Mouse (Mus musculus) hindbrain, embryonic 14.5 days (tissue): ENCODE measurements at regions not wholly inside any gene's neighbourhood (a gene's known extent, or its start where the extent isn't known, plus 50 kb on each side); places are given as distances from the start of the nearest gene placed in this dataset.

Experiments used
- ATAC-seq: fragments of 200-750 bp; cut with Nextera tagmentation; 2 replicates; pipeline ENCODE4 v1.8.0; 2017; ENCODE audit warnings: moderate number of reproducible peaks, mild to moderate bottlenecking, moderate TSS enrichment, moderate library complexity; ENCODE audit not compliant: low FRiP score
- DNase-seq: peaks from one replicate; pipeline ENCODE4 v3.0.0-alpha.2; 2015; ENCODE audit warnings: low spot score
- H3K27ac ChIP-seq: fragments of 300-500 bp; sonication (generic); 2 replicates; pipeline ENCODE4 v1.5.1; 2014; ENCODE audit warnings: mild to moderate bottlenecking, moderate library complexity
- H3K27me3 ChIP-seq: fragments of 300-500 bp; sonication (generic); 2 replicates; pipeline ENCODE4 v1.6.1; 2014; ENCODE audit warnings: mild to moderate bottlenecking, low read length, mixed read lengths; ENCODE audit not compliant: control insufficient read depth, insufficient read depth
- H3K36me3 ChIP-seq: fragments of 300-500 bp; sonication (generic); replicated peaks from 2 replicates; pipeline ENCODE4 v1.6.1; 2014; ENCODE audit not compliant: control insufficient read depth, insufficient read depth
- H3K4me1 ChIP-seq: fragments of 300-500 bp; sonication (generic); replicated peaks from 2 replicates; pipeline ENCODE4 v1.6.1; 2014; ENCODE audit warnings: antibody characterized with exemption, low read length, mixed read lengths; ENCODE audit not compliant: control insufficient read depth, insufficient read depth
- H3K4me2 ChIP-seq: fragments of 300-500 bp; sonication (generic); replicated peaks from 2 replicates; pipeline ENCODE4 v1.6.1; 2014; ENCODE audit warnings: mild to moderate bottlenecking, moderate library complexity
- H3K4me3 ChIP-seq: fragments of 300-500 bp; sonication (generic); replicated peaks from 2 replicates; pipeline ENCODE4 v1.5.1; 2014; ENCODE audit warnings: mild to moderate bottlenecking, low read length
- H3K9ac ChIP-seq: fragments of 300-500 bp; sonication (generic); 2 replicates; pipeline ENCODE4 v1.6.1; 2014
- H3K9me3 ChIP-seq: fragments of 300-500 bp; sonication (generic); 2 replicates; pipeline ENCODE4 v1.6.1; 2016; ENCODE audit warnings: low read length; ENCODE audit not compliant: control insufficient read depth
- WGBS: fragments of 180-500 bp; shearing (Covaris S2); extraction: QIAGEN DNeasy Blood & Tissue Kit; methylation state at CpG from one replicate; pipeline ENCODE4 v1.1.7; 2014; 5-methylcytosine and 5-hydroxymethylcytosine counted together

GRCm38 (mm10) chr7:35920884-35921283 is 118.1 kb upstream of the Zfp507 start:
- Histone ChIP-seq H3K27me3 (no peaks in the 10 kb centered on the region), H3K9me3 (0 out of 2 replicates have a peak, but pooled peaks cover 4% of the 10 kb centered on the region), H3K4me1 (peaks cover 4% of the 10 kb centered on the region; the same call in 1 of the 2 replicates), H3K27ac (no peak overlapping the region), H3K9ac (peak overlapping the region; percentile 37; the same call in 1 of the 2 replicates), H3K4me3 (no peak overlapping the region), H3K36me3 (no peaks in the 10 kb centered on the region), H3K4me2 (no peak overlapping the region)
- ATAC-seq, result no peak
- DNase-seq, result no peak
- 22% methylated on average over 9 of the region's 9 CpGs for WGBS

GRCm38 (mm10) chr7:35920194-35920609 is 117.4 kb upstream of the Zfp507 start:
- Histone ChIP-seq H3K4me3 (no peak overlapping the region), H3K27me3 (no peaks in the 10 kb centered on the region), H3K9ac (no peak overlapping the region), H3K4me1 (peaks cover 4% of the 10 kb centered on the region; the same call in 1 of the 2 replicates), H3K4me2 (no peak overlapping the region), H3K27ac (no peak overlapping the region), H3K36me3 (no peaks in the 10 kb centered on the region), H3K9me3 (0 out of 2 replicates have a peak, but pooled peaks cover 4% of the 10 kb centered on the region)
- ATAC-seq (peak; percentile 37; the same call in 1 of the 2 replicates), DNase-seq (peak; percentile 42)
- 60% methylated on average over 11 of the region's 11 CpGs for WGBS

- WGBS, result 75% methylated on average over 8 of the region's 8 CpGs
- no peaks in the 10 kb centered on the region for H3K36me3 ChIP-seq
- DNase-seq (no peak), ATAC-seq (no peak)
- H3K27me3 ChIP-seq, result no peaks in the 10 kb centered on the region
- no peak overlapping the region for H3K4me2 ChIP-seq
- peaks cover 8% of the 10 kb centered on the region for H3K9me3 ChIP-seq
- no peak overlapping the region for H3K27ac ChIP-seq
- no peak overlapping the region for H3K9ac ChIP-seq
- no peaks in the 10 kb centered on the region for H3K4me1 ChIP-seq
- H3K4me3 ChIP-seq, result no peak overlapping the region
Measured at GRCm38 (mm10) chr7:35910109-35910706, 107.4 kb upstream of the Zfp507 start.

- DNase-seq (peak; percentile 71), ATAC-seq (peak; percentile 64; the same call in 1 of the 2 replicates)
- Histone ChIP-seq H3K4me3 (no peak overlapping the region), H3K4me1 (no peaks in the 10 kb centered on the region), H3K27me3 (no peaks in the 10 kb centered on the region), H3K36me3 (no peaks in the 10 kb centered on the region), H3K9ac (no peak overlapping the region), H3K27ac (no peak overlapping the region), H3K9me3 (peaks cover 4% of the 10 kb centered on the region; the same call in 1 of the 2 replicates), H3K4me2 (peak overlapping the region; percentile 38)
- WGBS, result 2% methylated on average over 17 of the region's 17 CpGs
Measured at GRCm38 (mm10) chr7:35901942-35902381, 99.2 kb upstream of the Zfp507 start.

- DNase-seq, result no peak
- peaks cover 4% of the 10 kb centered on the region; the same call in 1 of the 2 replicates for H3K9me3 ChIP-seq
Measured at GRCm38 (mm10) chr7:35898701-35899445, 96.1 kb upstream of the Zfp507 start.

GRCm38 (mm10) chr7:35893292-35893691 is 90.5 kb upstream of the Zfp507 start:
- Histone ChIP-seq H3K27ac (no peak overlapping the region), H3K4me1 (no peaks in the 10 kb centered on the region), H3K9ac (no peak overlapping the region), H3K9me3 (no peaks in the 10 kb centered on the region), H3K4me3 (no peak overlapping the region), H3K36me3 (no peaks in the 10 kb centered on the region), H3K4me2 (no peak overlapping the region), H3K27me3 (no peaks in the 10 kb centered on the region)
- no peak for ATAC-seq
- WGBS, result 21% methylated on average over 2 of the region's 2 CpGs
- no peak for DNase-seq

More at GRCm38 (mm10) chr7:35898701-35899445, 96.1 kb upstream of the Zfp507 start:
- Histone ChIP-seq H3K27ac (no peak overlapping the region), H3K4me1 (no peaks in the 10 kb centered on the region), H3K4me3 (no peak overlapping the region), H3K27me3 (no peaks in the 10 kb centered on the region), H3K9ac (no peak overlapping the region), H3K4me2 (no peak overlapping the region), H3K36me3 (no peaks in the 10 kb centered on the region)
- WGBS, result 88% methylated on average over 6 of the region's 6 CpGs
- no peak for ATAC-seq

- DNase-seq (no peak), ATAC-seq (no peak)
- H3K27ac ChIP-seq, result no peak overlapping the region
- no peak overlapping the region for H3K4me2 ChIP-seq
- no peaks in the 10 kb centered on the region for H3K36me3 ChIP-seq
- WGBS, result 86% methylated on average over 11 of the region's 11 CpGs
- no peaks in the 10 kb centered on the region for H3K4me1 ChIP-seq
- no peak overlapping the region for H3K4me3 ChIP-seq
- H3K9me3 ChIP-seq, result 0 out of 2 replicates have a peak, but pooled peaks cover 2% of the 10 kb centered on the region
- no peak overlapping the region for H3K9ac ChIP-seq
- no peaks in the 10 kb centered on the region for H3K27me3 ChIP-seq
Measured at GRCm38 (mm10) chr7:35886051-35886450, 83.2 kb upstream of the Zfp507 start.

- no peaks in the 10 kb centered on the region for H3K4me1 ChIP-seq
- no peak overlapping the region for H3K27ac ChIP-seq
- no peak overlapping the region for H3K4me2 ChIP-seq
- H3K27me3 ChIP-seq, result no peaks in the 10 kb centered on the region
- H3K4me3 ChIP-seq, result no peak overlapping the region
- no peak overlapping the region for H3K9ac ChIP-seq
- DNase-seq (peak; percentile 88), ATAC-seq (peak; percentile 68; the same call in 1 of the 2 replicates)
- WGBS, result 48% methylated on average over 9 of the region's 9 CpGs
- H3K9me3 ChIP-seq, result 0 out of 2 replicates have a peak, but pooled peaks cover 2% of the 10 kb centered on the region
- no peaks in the 10 kb centered on the region for H3K36me3 ChIP-seq
Measured at GRCm38 (mm10) chr7:35879755-35880304, 77.0 kb upstream of the Zfp507 start.

- no peak overlapping the region for H3K4me3 ChIP-seq
- no peaks in the 10 kb centered on the region for H3K4me1 ChIP-seq
- ATAC-seq (no peak), DNase-seq (no peak)
- H3K4me2 ChIP-seq, result no peak overlapping the region
- no peak overlapping the region for H3K9ac ChIP-seq
- H3K27ac ChIP-seq, result no peak overlapping the region
- H3K27me3 ChIP-seq, result no peaks in the 10 kb centered on the region
- 85% methylated on average over 7 of the region's 7 CpGs for WGBS
- H3K9me3 ChIP-seq, result 0 out of 2 replicates have a peak, but pooled peaks cover 2% of the 10 kb centered on the region
- H3K36me3 ChIP-seq, result no peaks in the 10 kb centered on the region
Measured at GRCm38 (mm10) chr7:35878164-35878563, 75.4 kb upstream of the Zfp507 start.
